Mouse (Mus musculus): Measurements from ENCODE around the gene Spaca4. TPM values are rescaled to one million over a fixed set of nuclear protein-coding genes. Genes with fewer than 3 reads are reported as not detected.
A peak's percentile ranks its signal among the peaks of the same experiment; 100 is the strongest.

Spaca4 gene
- total RNA-seq, 1 experiment from 2014 or later: not detected

- ATAC-seq (replicated peaks; ENCODE audit: low read depth, poor library complexity, severe bottlenecking): peak; percentile 57
Measured at GRCm38 (mm10) chr7:45730727-45731431, 5.3 kb upstream of the Spaca4 start.

- no peak for ATAC-seq (replicated peaks; ENCODE audit: low read depth, poor library complexity, severe bottlenecking)
Measured at GRCm38 (mm10) chr7:45727625-45728024, 2.0 kb upstream of the Spaca4 start.

- no peak for ATAC-seq (replicated peaks; ENCODE audit: low read depth, poor library complexity, severe bottlenecking)
Measured at GRCm38 (mm10) chr7:45726419-45726818, 806 bp upstream of the Spaca4 start.

- no peak for ATAC-seq (replicated peaks; ENCODE audit: low read depth, poor library complexity, severe bottlenecking)
Measured at GRCm38 (mm10) chr7:45725151-45725550, 462 bp downstream of the Spaca4 start.

- no peak for ATAC-seq (replicated peaks; ENCODE audit: low read depth, poor library complexity, severe bottlenecking)
Measured at GRCm38 (mm10) chr7:45723781-45724180, 1.8 kb downstream of the Spaca4 start.

GRCm38 (mm10) chr7:45723301-45723700, 2.3 kb downstream of the Spaca4 start:
- ATAC-seq (replicated peaks; ENCODE audit: low read depth, poor library complexity, severe bottlenecking): no peak

GRCm38 (mm10) chr7:45722348-45722713, 3.3 kb downstream of the Spaca4 start:
- ATAC-seq (replicated peaks; ENCODE audit: low read depth, poor library complexity, severe bottlenecking): no peak

GRCm38 (mm10) chr7:45721642-45722347, 3.8 kb downstream of the Spaca4 start:
- ATAC-seq (replicated peaks; ENCODE audit: low read depth, poor library complexity, severe bottlenecking): no peak

GRCm38 (mm10) chr7:45721234-45721571, 4.4 kb downstream of the Spaca4 start:
- no peak for ATAC-seq (replicated peaks; ENCODE audit: low read depth, poor library complexity, severe bottlenecking)

- ATAC-seq (replicated peaks; ENCODE audit: low read depth, poor library complexity, severe bottlenecking): no peak
Measured at GRCm38 (mm10) chr7:45720413-45721233, 5.0 kb downstream of the Spaca4 start, which contains the start of gene Fam83e. TSS of gene Fam83e (plus strand) at chr7:45721212.

- ATAC-seq (replicated peaks; ENCODE audit: low read depth, poor library complexity, severe bottlenecking): no peak
Measured at GRCm38 (mm10) chr7:45719738-45720412, 5.7 kb downstream of the Spaca4 start.

- ATAC-seq (replicated peaks; ENCODE audit: low read depth, poor library complexity, severe bottlenecking): no peak
Measured at GRCm38 (mm10) chr7:45719180-45719579, 6.4 kb downstream of the Spaca4 start.

GRCm38 (mm10) chr7:45718331-45718730, 7.3 kb downstream of the Spaca4 start:
- ATAC-seq (replicated peaks; ENCODE audit: low read depth, poor library complexity, severe bottlenecking): no peak

- ATAC-seq (replicated peaks; ENCODE audit: low read depth, poor library complexity, severe bottlenecking): peak; percentile 63
Measured at GRCm38 (mm10) chr7:45717918-45718297, 7.7 kb downstream of the Spaca4 start, which contains the start of gene Sphk2. TSS of gene Sphk2 (minus strand) at chr7:45718002.

GRCm38 (mm10) chr7:45716952-45717917, 8.4 kb downstream of the Spaca4 start:
- peak; percentile 26 for ATAC-seq (replicated peaks; ENCODE audit: low read depth, poor library complexity, severe bottlenecking)

- ATAC-seq (replicated peaks; ENCODE audit: low read depth, poor library complexity, severe bottlenecking): no peak
Measured at GRCm38 (mm10) chr7:45716460-45716857, 9.2 kb downstream of the Spaca4 start.

GRCm38 (mm10) chr7:45715741-45716459, 9.7 kb downstream of the Spaca4 start:
- peak; percentile 8 for ATAC-seq (replicated peaks; ENCODE audit: low read depth, poor library complexity, severe bottlenecking)

- peak; percentile 74 for ATAC-seq (replicated peaks; ENCODE audit: low read depth, poor library complexity, severe bottlenecking)
Measured at GRCm38 (mm10) chr7:45715090-45715708, 10.4 kb downstream of the Spaca4 start, which contains the start of gene Rpl18. TSS of gene Rpl18 (plus strand) at chr7:45715457.

Data from common myeloid progenitor, adult 5-6 weeks (primary cell).